Mouse (Mus musculus) forebrain, postnatal 0 days (tissue): ENCODE data around the gene Mrpl39. TPM values are rescaled to one million over a fixed set of nuclear protein-coding genes. Genes with fewer than 3 reads are reported as not detected.

ENCODE experiments used
- ATAC-seq: fragments of 200-750 bp; cut with Nextera tagmentation; 2 replicates; pipeline ENCODE4 v1.8.0; 2017; ENCODE audit warnings: mild to moderate bottlenecking, moderate library complexity
- DNase-seq: peaks from one replicate; pipeline ENCODE4 v3.0.0-alpha.2; 2015
- H3K27ac ChIP-seq: fragments of 300-500 bp; sonication (generic); 2 replicates; pipeline ENCODE4 v1.5.1; 2014; ENCODE audit warnings: low read depth, mild to moderate bottlenecking, antibody characterized with exemption, low read length, moderate library complexity, mixed read lengths
- H3K27me3 ChIP-seq: fragments of 300-500 bp; sonication (generic); 2 replicates; pipeline ENCODE4 v1.6.1; 2014; ENCODE audit warnings: mild to moderate bottlenecking, low read length, mixed read lengths; ENCODE audit not compliant: insufficient read depth
- H3K36me3 ChIP-seq: fragments of 300-500 bp; sonication (generic); 2 replicates; pipeline ENCODE4 v1.6.1; 2014; ENCODE audit warnings: mild to moderate bottlenecking, moderate library complexity; ENCODE audit not compliant: insufficient read depth
- H3K4me1 ChIP-seq: fragments of 300-500 bp; sonication (generic); 2 replicates; pipeline ENCODE4 v1.6.1; 2014; ENCODE audit warnings: antibody characterized with exemption; ENCODE audit not compliant: insufficient read depth
- H3K4me2 ChIP-seq: fragments of 300-500 bp; sonication (generic); 2 replicates; pipeline ENCODE4 v1.6.1; 2014; ENCODE audit warnings: low read depth, mild to moderate bottlenecking, moderate library complexity
- H3K4me3 ChIP-seq: fragments of 300-500 bp; sonication (generic); 2 replicates; pipeline ENCODE4 v1.5.1; 2014; ENCODE audit warnings: low read depth, low read length, mixed read lengths
- H3K9ac ChIP-seq: fragments of 300-500 bp; sonication (generic); 2 replicates; pipeline ENCODE4 v1.6.1; 2014; ENCODE audit warnings: mild to moderate bottlenecking
- H3K9me3 ChIP-seq: fragments of 300-500 bp; sonication (generic); 2 replicates; pipeline ENCODE4 v1.6.1; 2016; ENCODE audit warnings: low read length
- CTCF ChIP-seq: sonication (generic); IDR thresholded peaks from 2 replicates; pipeline ENCODE4 v1.5.1; 2016; ENCODE audit warnings: antibody characterized with exemption, control low read depth, low read depth
- WGBS: fragments of 180-500 bp; shearing (Covaris S2); extraction: QIAGEN DNeasy Blood & Tissue Kit; methylation state at CpG from one replicate; pipeline ENCODE4 v1.1.7; 2014; 5-methylcytosine and 5-hydroxymethylcytosine counted together
- polyA plus RNA-seq: library from polyadenylated mRNA; unstranded; fragments of >200 nt; fragmentation: Nextera tagmentation; extraction: Ambion mirVana; gene quantifications from 2 replicates; pipeline ENCODE4 v1.2.1, GENCODE M21; 2015
- total RNA-seq: library from RNA; depleted of rRNA; stranded (reverse); fragments of >200 nt; gene quantifications from 2 replicates; pipeline ENCODE4 v1.2.3, GENCODE M21; 2014

Gene Mrpl39
- total and polyA plus RNA-seq, 2 experiments from 2014 or later, result 34.5 to 37.8 TPM

DNA sequence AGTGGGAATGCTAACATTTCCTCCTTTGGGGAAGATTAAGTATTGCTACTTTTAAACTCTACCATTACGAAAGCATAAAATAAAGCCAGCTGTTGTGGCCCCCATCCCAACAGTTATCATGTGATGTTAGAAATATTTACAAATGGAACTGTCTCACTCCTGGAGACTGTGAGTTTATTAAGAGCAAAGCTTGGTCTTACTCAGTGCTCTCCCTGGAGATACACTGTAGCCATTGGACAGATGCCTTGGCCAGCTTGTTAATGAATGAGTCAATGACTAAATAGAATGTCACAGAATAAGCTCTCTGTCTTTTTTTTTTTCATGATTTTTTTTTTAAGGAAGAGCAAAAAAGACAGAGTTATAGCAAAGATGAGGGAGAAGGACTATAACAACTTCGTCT is 35.9 kb upstream of the Mrpl39 start:
- no peak overlapping the region for H3K4me3 ChIP-seq
- no peak for DNase-seq
- WGBS, result 92% methylated on average over 2 of the region's 2 CpGs
- TF ChIP-seq CTCF, result no peak
- ATAC-seq, result no peak
- no peaks in the 10 kb centered on the region for H3K36me3 ChIP-seq
- H3K27me3 ChIP-seq, result no peaks in the 10 kb centered on the region
- no peak overlapping the region for H3K4me2 ChIP-seq
- no peak overlapping the region for H3K27ac ChIP-seq
- H3K4me1 ChIP-seq, result peaks cover 6% of the 10 kb centered on the region; the same call in 1 of the 2 replicates
- no peak overlapping the region for H3K9ac ChIP-seq
- H3K9me3 ChIP-seq, result no peaks in the 10 kb centered on the region

DNA sequence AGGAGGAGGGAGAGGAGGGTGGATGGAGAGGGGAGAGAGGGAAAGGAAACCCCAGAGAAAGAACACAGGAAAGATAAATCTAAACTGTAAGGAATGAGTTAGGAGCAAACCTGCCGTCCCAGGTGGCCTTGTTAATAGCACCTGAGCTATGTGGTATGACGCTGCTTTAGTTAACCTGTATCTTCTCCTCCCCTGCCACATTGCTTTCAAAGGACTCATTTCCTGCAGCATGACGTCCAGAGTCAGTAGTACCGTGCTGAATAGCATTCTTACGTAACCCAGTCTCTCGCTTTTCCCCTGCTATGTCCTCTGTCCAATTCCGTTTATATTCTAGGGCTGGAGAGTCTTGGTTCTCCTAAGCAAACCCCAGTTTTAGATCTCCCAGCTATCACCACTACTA is 35.3 kb upstream of the Mrpl39 start:
- H3K27ac ChIP-seq, result no peak overlapping the region
- no peak for DNase-seq
- H3K4me1 ChIP-seq, result peaks cover 6% of the 10 kb centered on the region; the same call in 1 of the 2 replicates
- H3K4me2 ChIP-seq, result no peak overlapping the region
- no peak for ATAC-seq
- 93% methylated on average over 7 of the region's 7 CpGs for WGBS
- H3K9me3 ChIP-seq, result no peaks in the 10 kb centered on the region
- no peaks in the 10 kb centered on the region for H3K36me3 ChIP-seq
- no peak overlapping the region for H3K9ac ChIP-seq
- no peak for TF ChIP-seq CTCF
- no peaks in the 10 kb centered on the region for H3K27me3 ChIP-seq
- no peak overlapping the region for H3K4me3 ChIP-seq

DNA sequence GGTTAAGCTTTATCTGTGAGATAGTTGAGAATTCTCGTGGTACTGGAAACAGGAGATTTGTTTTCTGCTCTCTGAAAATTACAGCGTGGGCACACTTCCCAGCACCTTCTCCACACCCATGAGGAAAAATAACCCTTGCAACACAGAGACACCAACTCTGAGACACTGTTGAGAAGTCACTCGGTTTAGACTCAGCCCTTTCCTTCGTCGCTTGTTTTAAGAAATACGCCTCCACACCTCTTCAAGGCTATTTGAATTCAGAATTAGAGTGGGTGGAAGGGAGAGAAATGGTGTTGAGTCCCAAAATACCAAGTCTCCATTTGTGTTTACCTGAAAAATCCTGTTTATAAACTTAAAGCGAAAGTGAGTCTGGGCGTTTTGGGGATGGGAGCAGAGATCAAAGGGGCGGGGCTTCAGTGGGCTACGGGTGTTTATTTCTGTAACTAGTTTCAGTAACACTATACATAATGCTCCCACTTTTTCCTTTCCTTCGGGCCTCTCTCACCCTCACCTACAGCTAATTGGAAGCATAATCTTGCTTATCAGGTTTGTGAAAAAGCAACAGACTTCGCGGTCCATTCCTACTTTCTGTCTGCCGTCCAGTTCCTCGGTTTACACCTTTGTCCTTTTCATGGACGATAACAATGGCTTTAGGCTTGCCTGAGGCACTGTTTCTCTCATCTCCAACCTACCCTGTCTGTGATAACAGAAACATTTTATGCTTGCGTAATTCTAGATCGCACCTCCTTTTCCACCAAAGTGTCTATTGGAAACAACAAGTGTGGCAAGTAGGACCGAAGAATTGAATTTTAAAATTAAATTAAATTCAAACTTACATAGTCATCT is 34.3 kb upstream of the Mrpl39 start:
- Histone ChIP-seq H3K4me1 (peaks cover 6% of the 10 kb centered on the region; the same call in 1 of the 2 replicates), H3K9ac (no peak overlapping the region), H3K36me3 (no peaks in the 10 kb centered on the region), H3K27me3 (no peaks in the 10 kb centered on the region), H3K9me3 (no peaks in the 10 kb centered on the region), H3K4me2 (no peak overlapping the region), H3K27ac (no peak overlapping the region), H3K4me3 (no peak overlapping the region)
- no peak for ATAC-seq
- TF ChIP-seq CTCF, result no peak
- DNase-seq, result no peak
- 85% methylated on average over 19 of the region's 19 CpGs for WGBS

DNA sequence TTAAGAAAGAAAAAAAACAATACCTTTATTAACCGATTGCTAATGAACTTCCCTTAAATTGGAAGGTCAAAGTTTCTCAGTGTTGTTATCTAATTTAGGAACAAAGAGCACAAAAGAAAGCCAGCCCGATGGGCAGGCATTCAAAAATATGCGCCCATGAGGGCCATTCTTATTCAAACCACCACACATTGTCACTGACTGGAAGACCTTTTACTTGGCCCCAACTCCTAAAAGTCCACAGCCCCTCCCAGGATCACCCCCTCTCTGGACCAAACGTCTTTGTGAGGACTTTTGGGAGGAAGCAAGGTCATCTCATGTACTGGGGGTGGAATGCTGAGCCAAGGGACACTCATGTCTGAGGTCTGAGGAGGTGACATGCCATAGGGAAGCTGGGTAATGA is 33.6 kb upstream of the Mrpl39 start:
- no peaks in the 10 kb centered on the region for H3K27me3 ChIP-seq
- H3K4me3 ChIP-seq, result no peak overlapping the region
- H3K9me3 ChIP-seq, result no peaks in the 10 kb centered on the region
- DNase-seq (no peak), ATAC-seq (no peak)
- no peaks in the 10 kb centered on the region for H3K36me3 ChIP-seq
- H3K27ac ChIP-seq, result no peak overlapping the region
- no peak overlapping the region for H3K9ac ChIP-seq
- no peak for TF ChIP-seq CTCF
- no peak overlapping the region for H3K4me2 ChIP-seq
- peaks cover 6% of the 10 kb centered on the region; the same call in 1 of the 2 replicates for H3K4me1 ChIP-seq
- 43% methylated on average over 4 of the region's 4 CpGs for WGBS

DNA sequence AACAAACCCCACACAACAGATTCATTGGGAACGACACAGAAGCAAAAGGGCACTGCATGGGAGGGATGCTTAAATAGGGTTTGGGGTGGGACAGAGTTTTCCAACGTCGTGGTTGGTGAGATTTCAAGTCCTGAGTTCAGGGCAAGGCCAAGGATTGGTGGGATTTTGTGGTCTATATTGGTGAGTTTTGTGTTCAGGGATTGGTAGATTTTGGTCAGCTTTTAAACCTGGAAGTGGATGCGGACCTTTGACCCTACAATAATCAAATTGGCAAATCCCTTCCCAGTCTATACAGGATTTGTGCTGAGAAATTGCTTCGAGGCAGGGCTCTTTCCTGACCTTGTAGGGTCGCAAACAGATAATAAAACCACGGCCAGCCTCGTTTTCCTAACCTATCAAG is 32.4 kb upstream of the Mrpl39 start:
- WGBS, result 86% methylated on average over 8 of the region's 8 CpGs
- ATAC-seq (no peak), DNase-seq (no peak)
- no peak for TF ChIP-seq CTCF
- Histone ChIP-seq H3K9ac (no peak overlapping the region), H3K36me3 (no peaks in the 10 kb centered on the region), H3K9me3 (no peaks in the 10 kb centered on the region), H3K4me2 (no peak overlapping the region), H3K27me3 (no peaks in the 10 kb centered on the region), H3K4me1 (peaks cover under 1% of the 10 kb centered on the region; the same call in 1 of the 2 replicates), H3K27ac (no peak overlapping the region), H3K4me3 (no peak overlapping the region)

DNA sequence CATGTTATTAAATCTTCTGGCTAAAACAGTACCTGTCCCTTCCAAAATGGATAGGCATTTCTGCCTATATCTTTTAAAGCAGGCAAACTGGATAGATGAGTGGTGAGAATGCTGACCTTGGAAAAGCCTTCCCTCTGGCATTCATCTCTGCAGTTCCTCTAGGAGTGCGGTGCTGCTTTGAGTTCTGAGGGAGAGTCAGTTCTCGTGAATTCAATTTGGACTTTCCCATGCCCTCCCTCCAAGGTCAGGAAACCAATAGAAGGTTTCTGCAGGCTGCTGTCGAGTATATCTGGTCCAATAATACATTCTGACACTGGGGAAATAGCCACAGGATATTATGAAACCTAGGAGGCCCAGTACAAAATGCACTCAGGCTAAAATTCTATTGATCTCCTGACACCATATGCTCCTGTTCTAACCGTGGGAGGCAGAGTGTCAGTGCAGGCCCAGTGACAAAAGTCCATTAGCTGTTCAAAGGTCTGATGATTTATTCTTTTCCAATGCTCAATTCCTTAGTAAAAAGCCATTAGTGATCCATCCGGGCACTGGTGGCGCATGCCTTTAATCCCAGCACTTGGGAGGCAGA is 10.3 kb upstream of the Mrpl39 start:
- H3K9ac ChIP-seq, result no peak overlapping the region
- 71% methylated on average over 6 of the region's 6 CpGs for WGBS
- TF ChIP-seq CTCF, result no peak
- ATAC-seq (no peak), DNase-seq (no peak)
- no peak overlapping the region for H3K27ac ChIP-seq
- no peak overlapping the region for H3K4me3 ChIP-seq
- H3K4me1 ChIP-seq, result no peaks in the 10 kb centered on the region
- H3K36me3 ChIP-seq, result no peaks in the 10 kb centered on the region
- no peaks in the 10 kb centered on the region for H3K27me3 ChIP-seq
- H3K4me2 ChIP-seq, result no peak overlapping the region
- H3K9me3 ChIP-seq, result no peaks in the 10 kb centered on the region

DNA sequence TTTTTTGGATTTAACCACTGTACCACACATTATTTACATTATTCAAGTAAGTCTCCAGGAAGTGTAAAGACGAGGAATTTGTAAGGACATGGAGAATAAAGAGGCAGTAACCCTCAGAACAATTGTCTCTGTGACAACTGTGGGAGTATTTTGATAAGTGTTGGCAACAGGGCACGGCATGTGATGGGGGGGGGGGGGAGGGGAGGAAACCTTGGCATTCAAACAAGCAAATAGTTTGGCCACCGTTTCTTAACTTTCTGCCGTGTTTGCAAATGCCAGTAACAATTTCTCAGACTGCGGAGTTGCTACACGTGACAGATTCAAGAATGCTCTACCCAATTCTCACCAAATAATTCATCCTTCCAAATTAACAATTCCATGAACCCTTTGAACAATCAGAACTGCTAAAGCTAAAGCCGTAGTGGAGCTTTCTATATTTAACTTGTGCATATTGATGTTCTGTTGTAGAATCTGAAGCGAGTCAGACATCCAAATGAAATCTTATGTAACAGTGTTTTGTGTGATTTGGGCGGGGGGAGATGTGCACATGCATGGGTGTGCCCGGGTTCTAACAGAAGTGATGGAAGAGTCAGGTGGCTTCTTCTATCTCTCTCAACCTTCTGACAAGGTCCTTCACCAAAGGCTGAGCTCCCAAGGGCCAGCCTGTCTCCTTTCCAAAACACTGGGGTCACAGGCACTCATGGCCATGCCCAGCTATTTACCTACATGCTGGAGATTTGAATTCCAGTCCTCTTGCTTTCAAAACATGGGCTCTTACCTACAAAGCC is 9.4 kb upstream of the Mrpl39 start:
- ATAC-seq, result peak; percentile 14; the same call in 1 of the 2 replicates
- WGBS, result 29% methylated on average over 10 of the region's 10 CpGs
- Histone ChIP-seq H3K9ac (no peak overlapping the region), H3K4me1 (no peaks in the 10 kb centered on the region), H3K27ac (no peak overlapping the region), H3K4me2 (no peak overlapping the region; the same call in 1 of the 2 replicates), H3K4me3 (no peak overlapping the region), H3K36me3 (no peaks in the 10 kb centered on the region), H3K9me3 (no peaks in the 10 kb centered on the region), H3K27me3 (no peaks in the 10 kb centered on the region)
- no peak for TF ChIP-seq CTCF
- peak; percentile 3 for DNase-seq
